Mouse (Mus musculus): ENCODE measurements around the gene Exd2. TPM values are rescaled to one million over a fixed set of nuclear protein-coding genes. Genes with fewer than 3 reads are reported as not detected.
A peak's percentile ranks its signal among the peaks of the same experiment; 100 is the strongest.
"Not testable (repeated sequence)": the region's sequence is repeated elsewhere in the genome, so short reads cannot be mapped to it uniquely, and the experiment has no call there.

Exd2 gene
- 25.8 and 27.3 TPM in 2 replicates for polyA plus RNA-seq (2012; rRNA removed)

GRCm38 (mm10) chr12:80462942-80463651, at the start of gene Exd2:
Gene Exd2 (plus strand): TSS chr12:80463095.
- peak; percentile 87 for DNase-seq (ENCODE audit: low spot score)

GRCm38 (mm10) chr12:80415100-80415499, 47.8 kb upstream of the Exd2 start:
- no peak for DNase-seq (ENCODE audit: low spot score)

GRCm38 (mm10) chr12:80427683-80428082, 35.2 kb upstream of the Exd2 start:
- no peak for DNase-seq (ENCODE audit: low spot score)

GRCm38 (mm10) chr12:80433266-80433665, 29.6 kb upstream of the Exd2 start:
- DNase-seq (ENCODE audit: low spot score) = no peak

GRCm38 (mm10) chr12:80434601-80434960, 28.3 kb upstream of the Exd2 start:
- DNase-seq (ENCODE audit: low spot score) = no peak

GRCm38 (mm10) chr12:80434961-80435691, 27.8 kb upstream of the Exd2 start:
- peak; percentile 60 for DNase-seq (ENCODE audit: low spot score)

- no peak for DNase-seq (ENCODE audit: low spot score)
These were observed 27.0 kb upstream of the Exd2 start for GRCm38 (mm10) chr12:80435887-80436286.

- peak; percentile 73 for DNase-seq (ENCODE audit: low spot score)
These were observed 26.4 kb upstream of the Exd2 start, which contains the start of gene Dcaf5 for GRCm38 (mm10) chr12:80436336-80436976. Gene Dcaf5 (minus strand): TSS chr12:80436601.

GRCm38 (mm10) chr12:80437051-80437675, 25.7 kb upstream of the Exd2 start:
- DNase-seq (ENCODE audit: low spot score) = no peak

GRCm38 (mm10) chr12:80440957-80441356, 21.9 kb upstream of the Exd2 start:
- DNase-seq (ENCODE audit: low spot score) = no peak

- DNase-seq (ENCODE audit: low spot score) = no peak
These were observed 18.3 kb upstream of the Exd2 start for GRCm38 (mm10) chr12:80444525-80445109.

GRCm38 (mm10) chr12:80453506-80453905, 9.4 kb upstream of the Exd2 start:
- no peak for DNase-seq (ENCODE audit: low spot score)

- no peak for DNase-seq (ENCODE audit: low spot score)
These were observed 4.9 kb upstream of the Exd2 start for GRCm38 (mm10) chr12:80458033-80458432.

GRCm38 (mm10) chr12:80462292-80462896, 501 bp upstream of the Exd2 start:
- not testable (repeated sequence) for DNase-seq (ENCODE audit: low spot score)

GRCm38 (mm10) chr12:80463666-80464269, 873 bp downstream of the Exd2 start:
- DNase-seq (ENCODE audit: low spot score) = no peak

GRCm38 (mm10) chr12:80470206-80470605, 7.3 kb downstream of the Exd2 start:
- no peak for DNase-seq (ENCODE audit: low spot score)

- DNase-seq (ENCODE audit: low spot score) = no peak
These were observed 9.0 kb downstream of the Exd2 start for GRCm38 (mm10) chr12:80471926-80472325.

GRCm38 (mm10) chr12:80473731-80474130, 10.8 kb downstream of the Exd2 start:
- no peak for DNase-seq (ENCODE audit: low spot score)

GRCm38 (mm10) chr12:80479986-80480385, 17.1 kb downstream of the Exd2 start:
- no peak for DNase-seq (ENCODE audit: low spot score)

GRCm38 (mm10) chr12:80483397-80483796, 20.5 kb downstream of the Exd2 start:
- DNase-seq (ENCODE audit: low spot score) = no peak

GRCm38 (mm10) chr12:80493311-80493710, 30.4 kb downstream of the Exd2 start:
- no peak for DNase-seq (ENCODE audit: low spot score)
